Mouse (Mus musculus) hindbrain, embryonic 15.5 days (tissue): ENCODE data around the gene Tcf19. TPM values are rescaled to one million over a fixed set of nuclear protein-coding genes. Genes with fewer than 3 reads are reported as not detected.
A peak's percentile ranks its signal among the peaks of the same experiment; 100 is the strongest.

Experiments used
- ATAC-seq: fragments of 200-750 bp; cut with Nextera tagmentation; 2 replicates; pipeline ENCODE4 v1.8.0; 2017; ENCODE audit warnings: low read depth, moderate number of reproducible peaks, moderate TSS enrichment; ENCODE audit not compliant: low FRiP score
- H3K27ac ChIP-seq: fragments of 300-500 bp; sonication (generic); replicated peaks from 2 replicates; pipeline ENCODE4 v1.5.1; 2015; ENCODE audit warnings: mild to moderate bottlenecking, inconsistent platforms
- H3K27me3 ChIP-seq: fragments of 300-500 bp; sonication (generic); 2 replicates; pipeline ENCODE4 v1.6.1; 2015; ENCODE audit warnings: control low read depth, inconsistent platforms
- H3K36me3 ChIP-seq: fragments of 300-500 bp; sonication (generic); 2 replicates; pipeline ENCODE4 v1.6.1; 2015; ENCODE audit warnings: control low read depth, inconsistent platforms
- H3K4me1 ChIP-seq: fragments of 300-500 bp; sonication (generic); replicated peaks from 2 replicates; pipeline ENCODE4 v1.6.1; 2015; ENCODE audit warnings: control low read depth, inconsistent platforms
- H3K4me2 ChIP-seq: fragments of 300-500 bp; sonication (generic); 2 replicates; pipeline ENCODE4 v1.6.1; 2015; ENCODE audit warnings: moderate library complexity, mild to moderate bottlenecking, inconsistent platforms
- H3K4me3 ChIP-seq: fragments of 300-500 bp; sonication (generic); 2 replicates; pipeline ENCODE4 v1.5.1; 2015; ENCODE audit warnings: mild to moderate bottlenecking, inconsistent platforms
- H3K9ac ChIP-seq: fragments of 300-500 bp; sonication (generic); 2 replicates; pipeline ENCODE4 v1.6.1; 2015; ENCODE audit warnings: inconsistent platforms
- H3K9me3 ChIP-seq: fragments of 300-500 bp; sonication (generic); 2 replicates; pipeline ENCODE4 v1.6.1; 2016; ENCODE audit warnings: control low read depth, inconsistent platforms
- WGBS: fragments of 180-500 bp; shearing (Covaris S2); methylation state at CpG from one replicate; pipeline ENCODE4 v1.1.7; 2015; 5-methylcytosine and 5-hydroxymethylcytosine counted together
- polyA plus RNA-seq: library from polyadenylated mRNA; unstranded; fragments of >200 nt; fragmentation: Nextera tagmentation; extraction: Ambion mirVana; gene quantifications from 2 replicates; pipeline ENCODE4 v1.2.1, GENCODE M21; 2015

Gene Tcf19
- polyA plus RNA-seq, 1 experiment from 2014 or later, result 19.3 TPM

DNA sequence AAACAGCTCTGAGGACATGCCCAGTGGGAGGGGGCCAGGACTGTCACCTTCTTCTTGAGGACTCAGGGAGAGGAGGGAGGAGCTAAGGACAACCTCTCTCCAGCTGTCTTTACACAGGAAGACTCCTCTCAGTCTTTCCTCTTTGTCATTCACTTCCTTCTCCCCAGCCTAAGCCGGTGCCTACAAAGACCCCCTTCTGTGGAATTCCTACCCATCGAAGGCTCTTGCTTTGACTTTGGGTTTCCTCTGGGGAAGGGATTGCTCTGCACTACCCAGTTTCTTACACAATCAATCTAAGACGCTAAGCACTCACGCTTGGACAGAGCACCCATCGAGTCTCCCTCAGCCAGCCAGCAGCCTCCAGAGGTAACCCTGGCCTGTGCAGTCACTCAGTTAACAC, 32.0 kb upstream of the Tcf19 start:
- H3K4me3 ChIP-seq, result no peak overlapping the region
- no peaks in the 10 kb centered on the region for H3K36me3 ChIP-seq
- H3K9me3 ChIP-seq, result no peaks in the 10 kb centered on the region
- WGBS, result 17% methylated on average over 5 of the region's 5 CpGs
- no peak for ATAC-seq
- peaks cover 11% of the 10 kb centered on the region for H3K4me1 ChIP-seq
- no peak overlapping the region for H3K27ac ChIP-seq
- H3K27me3 ChIP-seq, result no peaks in the 10 kb centered on the region
- H3K9ac ChIP-seq, result no peak overlapping the region
- no peak overlapping the region for H3K4me2 ChIP-seq

DNA sequence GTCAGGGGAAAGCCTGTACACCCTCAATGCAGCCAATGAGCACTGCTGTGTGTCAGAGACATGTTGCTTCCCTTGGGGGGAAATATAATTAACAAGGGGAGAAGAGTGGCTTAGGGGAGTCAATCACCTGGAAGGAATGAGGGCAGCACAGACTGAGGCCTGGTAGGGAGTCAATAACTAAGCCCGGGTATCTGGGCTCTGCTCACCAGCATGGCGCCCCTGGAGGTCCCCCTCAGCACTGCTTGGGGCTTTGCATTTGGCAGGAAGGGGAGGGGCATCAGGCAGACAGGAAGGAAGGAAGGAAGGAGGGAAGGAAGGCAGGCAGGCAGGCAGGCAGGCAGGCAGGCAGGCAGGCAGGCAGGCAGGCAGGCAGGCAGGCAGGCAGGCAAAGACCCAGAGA, 30.8 kb upstream of the Tcf19 start:
- 45% methylated on average over 2 of the region's 2 CpGs for WGBS
- no peak overlapping the region for H3K4me3 ChIP-seq
- ATAC-seq, result no peak
- H3K27me3 ChIP-seq, result no peaks in the 10 kb centered on the region
- H3K36me3 ChIP-seq, result no peaks in the 10 kb centered on the region
- H3K27ac ChIP-seq, result no peak overlapping the region
- H3K9ac ChIP-seq, result no peak overlapping the region
- H3K4me1 ChIP-seq, result peaks cover 20% of the 10 kb centered on the region
- no peak overlapping the region for H3K4me2 ChIP-seq
- no peaks in the 10 kb centered on the region for H3K9me3 ChIP-seq

DNA sequence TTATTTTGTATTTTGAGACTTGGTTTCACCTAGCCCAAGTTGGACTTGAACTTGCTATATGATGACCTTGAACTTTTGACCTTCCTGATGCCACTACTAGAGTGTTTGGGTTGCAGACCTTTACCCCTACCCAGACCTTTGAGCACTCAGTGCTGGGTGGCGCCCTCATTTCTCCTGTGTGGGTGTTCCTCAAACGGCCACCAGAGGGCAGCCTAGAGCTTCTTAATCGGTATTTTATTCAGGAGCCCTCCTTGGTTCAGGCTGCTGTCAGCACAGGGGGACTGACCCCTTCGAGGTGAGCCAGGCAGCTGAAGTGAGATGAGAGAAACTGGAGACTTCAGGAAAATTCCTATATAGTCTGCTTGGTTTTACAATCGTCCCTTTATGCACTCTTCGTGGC, 28.1 kb upstream of the Tcf19 start:
- ATAC-seq, result peak; percentile 11; the same call in 1 of the 2 replicates
- H3K9me3 ChIP-seq, result no peaks in the 10 kb centered on the region
- no peak overlapping the region for H3K9ac ChIP-seq
- WGBS, result 31% methylated on average over 6 of the region's 6 CpGs
- H3K36me3 ChIP-seq, result no peaks in the 10 kb centered on the region
- peaks cover 18% of the 10 kb centered on the region for H3K4me1 ChIP-seq
- H3K4me3 ChIP-seq, result no peak overlapping the region
- no peaks in the 10 kb centered on the region for H3K27me3 ChIP-seq
- H3K27ac ChIP-seq, result no peak overlapping the region
- no peak overlapping the region for H3K4me2 ChIP-seq

DNA sequence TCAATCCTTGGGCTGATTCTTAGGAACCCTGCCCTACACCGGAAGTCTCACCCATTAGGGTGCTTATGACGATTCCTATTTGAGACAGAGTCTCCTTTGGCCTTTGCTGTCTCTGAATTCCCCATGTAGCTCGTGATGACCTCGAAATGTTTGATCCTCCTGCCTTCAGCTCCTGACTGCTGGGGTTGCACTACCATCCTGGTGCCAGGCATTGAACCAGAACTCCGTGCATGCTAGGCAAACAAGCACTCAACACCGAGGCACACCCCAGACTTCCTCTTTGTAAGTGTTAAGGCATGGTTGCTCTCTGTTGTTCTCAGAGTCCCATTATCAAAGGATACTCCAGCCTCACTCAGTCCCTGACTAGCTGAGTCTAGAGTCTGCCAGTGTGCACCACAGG, 27.4 kb upstream of the Tcf19 start:
- ATAC-seq, result no peak
- no peaks in the 10 kb centered on the region for H3K9me3 ChIP-seq
- no peak overlapping the region for H3K9ac ChIP-seq
- no peak overlapping the region for H3K4me3 ChIP-seq
- H3K4me1 ChIP-seq, result peaks cover 13% of the 10 kb centered on the region
- no peaks in the 10 kb centered on the region for H3K36me3 ChIP-seq
- no peaks in the 10 kb centered on the region for H3K27me3 ChIP-seq
- no peak overlapping the region for H3K27ac ChIP-seq
- no peak overlapping the region for H3K4me2 ChIP-seq
- WGBS, result 73% methylated on average over 6 of the region's 6 CpGs

DNA sequence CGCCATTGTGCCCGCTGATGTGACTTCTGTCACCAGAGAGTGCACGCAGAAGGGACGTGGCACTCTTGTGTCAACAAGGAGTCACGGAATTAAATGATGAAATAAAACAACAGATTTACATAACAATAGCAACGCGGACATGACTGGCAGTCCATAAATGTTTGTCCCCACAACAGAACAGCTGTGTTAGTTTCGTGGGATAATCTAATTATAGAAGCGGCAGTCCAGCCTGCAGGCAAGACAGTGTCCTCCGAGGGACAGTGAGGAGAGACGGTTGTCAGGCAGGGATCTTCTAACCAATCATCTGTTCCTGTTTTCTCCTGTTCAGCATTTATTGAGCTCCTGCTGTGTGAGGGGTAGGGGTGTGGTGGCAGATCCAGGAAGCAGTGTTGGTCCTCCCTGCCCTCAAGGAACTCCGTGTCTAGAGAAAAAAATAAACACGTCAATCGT, 26.8 kb upstream of the Tcf19 start:
- Histone ChIP-seq H3K27me3 (no peaks in the 10 kb centered on the region), H3K9ac (no peak overlapping the region), H3K4me3 (no peak overlapping the region), H3K4me2 (peak overlapping the region; percentile 23), H3K36me3 (no peaks in the 10 kb centered on the region), H3K27ac (0 out of 2 replicates have a peak overlapping the region, but pooled peaks have one; percentile 20), H3K4me1 (peaks cover 13% of the 10 kb centered on the region), H3K9me3 (no peaks in the 10 kb centered on the region)
- ATAC-seq, result no peak
- 11% methylated on average over 14 of the region's 14 CpGs for WGBS

DNA sequence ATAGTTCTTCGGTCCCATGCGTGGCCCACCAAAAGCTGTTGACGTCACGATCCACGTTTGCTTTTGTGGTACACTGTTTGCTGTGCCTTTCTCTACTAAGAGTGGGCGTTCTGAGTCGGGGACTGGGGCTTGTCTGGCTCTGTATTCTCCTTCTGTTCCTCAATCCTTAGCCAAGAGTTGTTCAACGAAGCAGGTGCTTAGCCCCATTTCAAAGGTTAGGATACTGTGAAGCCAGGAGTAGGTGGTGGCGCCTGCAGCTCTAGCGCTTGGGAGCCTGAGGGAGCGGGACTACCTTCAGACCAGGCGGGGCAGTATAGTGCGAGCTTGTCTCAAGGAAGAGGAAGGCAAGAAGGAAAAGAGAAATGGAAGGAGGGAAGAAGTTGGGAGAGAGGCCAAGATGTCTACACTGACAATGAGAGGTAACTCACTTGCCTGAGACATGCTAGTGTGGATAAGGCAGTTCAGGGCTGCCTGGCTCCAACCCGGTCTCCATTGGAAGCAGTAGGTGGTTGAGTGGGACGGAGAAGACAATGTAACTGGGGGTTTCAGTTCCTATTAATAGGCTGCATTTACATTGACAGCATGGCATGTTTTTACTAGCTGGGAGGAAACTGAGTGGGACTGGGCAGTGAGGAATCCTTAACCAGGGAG, 26.3 kb upstream of the Tcf19 start:
- Histone ChIP-seq H3K9ac (no peak overlapping the region), H3K4me1 (peaks cover 13% of the 10 kb centered on the region), H3K36me3 (no peaks in the 10 kb centered on the region), H3K27ac (0 out of 2 replicates have a peak overlapping the region, but pooled peaks have one; percentile 20), H3K4me2 (peak overlapping the region; percentile 23), H3K27me3 (no peaks in the 10 kb centered on the region), H3K9me3 (no peaks in the 10 kb centered on the region), H3K4me3 (no peak overlapping the region)
- ATAC-seq, result no peak
- WGBS, result 71% methylated on average over 15 of the region's 15 CpGs

DNA sequence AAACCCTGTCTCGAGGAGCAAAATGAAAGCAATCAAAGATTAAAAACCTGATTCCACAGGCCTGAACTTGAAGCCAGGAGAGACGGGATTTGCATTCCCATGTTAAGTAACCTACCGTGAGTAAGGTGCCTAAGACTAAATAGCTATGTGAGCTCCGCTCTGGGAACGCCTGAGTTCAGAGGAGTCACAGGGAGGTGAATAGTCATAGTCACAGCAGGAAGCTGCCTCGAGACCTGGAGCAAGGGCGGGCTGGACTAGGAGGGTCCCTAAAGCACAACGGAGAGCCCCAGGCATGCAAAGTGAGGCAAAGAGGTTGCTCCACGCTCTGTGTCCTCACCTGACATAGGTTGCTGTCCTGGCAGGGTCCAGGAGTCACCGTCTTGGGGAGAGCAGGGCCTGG, 22.9 kb upstream of the Tcf19 start:
- ATAC-seq, result no peak

DNA sequence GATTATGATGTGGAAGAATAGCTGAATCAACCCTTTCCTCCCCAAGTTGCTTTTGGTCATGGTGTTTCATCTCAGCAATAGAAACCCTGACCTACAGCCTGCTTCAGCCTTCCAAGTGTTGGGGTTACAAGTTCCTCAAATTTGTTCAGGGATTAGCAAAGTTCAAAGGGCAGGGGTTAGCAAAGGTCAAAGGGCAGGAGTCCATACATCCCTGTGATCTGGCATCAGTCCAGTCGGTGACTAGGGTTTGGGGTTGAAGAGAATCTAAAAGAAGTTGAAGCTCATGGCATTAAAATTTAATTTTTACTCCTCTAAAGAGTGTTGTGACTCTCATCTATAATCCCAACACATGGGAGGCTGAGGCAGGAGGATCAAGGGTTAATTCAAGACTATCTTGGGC, 21.9 kb upstream of the Tcf19 start:
- no peak overlapping the region for H3K4me3 ChIP-seq

More for the DNA sequence above, 22.9 kb upstream of the Tcf19 start:
- Histone ChIP-seq H3K27me3 (no peaks in the 10 kb centered on the region), H3K27ac (no peak overlapping the region), H3K9ac (no peak overlapping the region), H3K4me2 (no peak overlapping the region), H3K36me3 (no peaks in the 10 kb centered on the region), H3K9me3 (no peaks in the 10 kb centered on the region), H3K4me1 (peaks cover 13% of the 10 kb centered on the region), H3K4me3 (no peak overlapping the region)
- 59% methylated on average over 10 of the region's 10 CpGs for WGBS

DNA sequence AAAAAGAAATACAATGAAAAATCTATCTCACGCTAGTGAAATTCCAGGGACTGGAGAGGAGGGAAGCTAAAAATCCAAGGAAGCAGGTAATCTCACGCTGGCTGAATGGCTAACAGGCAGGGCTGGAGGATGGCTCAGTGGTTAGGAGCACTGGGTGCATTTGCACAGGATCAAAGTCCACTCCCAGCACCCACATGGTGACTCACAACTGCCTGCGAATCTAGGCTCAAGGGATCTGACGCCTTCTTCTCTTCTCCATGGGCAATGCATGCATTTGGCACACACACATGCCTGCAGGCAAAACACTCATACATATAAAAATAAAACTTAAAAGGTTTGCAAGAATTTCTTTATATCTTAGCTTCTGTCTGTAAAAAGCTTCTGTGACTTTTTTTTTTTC, 20.8 kb upstream of the Tcf19 start:
- WGBS, result 90% methylated on average over 4 of the region's 4 CpGs
- no peak overlapping the region for H3K4me2 ChIP-seq

More for the DNA sequence above, 21.9 kb upstream of the Tcf19 start:
- ATAC-seq, result no peak
- Histone ChIP-seq H3K9ac (no peak overlapping the region), H3K4me2 (no peak overlapping the region), H3K36me3 (no peaks in the 10 kb centered on the region), H3K4me1 (peaks cover 8% of the 10 kb centered on the region), H3K27me3 (no peaks in the 10 kb centered on the region), H3K27ac (no peak overlapping the region), H3K9me3 (no peaks in the 10 kb centered on the region)
- WGBS, result 89% methylated on average over 1 of the region's 1 CpGs

DNA sequence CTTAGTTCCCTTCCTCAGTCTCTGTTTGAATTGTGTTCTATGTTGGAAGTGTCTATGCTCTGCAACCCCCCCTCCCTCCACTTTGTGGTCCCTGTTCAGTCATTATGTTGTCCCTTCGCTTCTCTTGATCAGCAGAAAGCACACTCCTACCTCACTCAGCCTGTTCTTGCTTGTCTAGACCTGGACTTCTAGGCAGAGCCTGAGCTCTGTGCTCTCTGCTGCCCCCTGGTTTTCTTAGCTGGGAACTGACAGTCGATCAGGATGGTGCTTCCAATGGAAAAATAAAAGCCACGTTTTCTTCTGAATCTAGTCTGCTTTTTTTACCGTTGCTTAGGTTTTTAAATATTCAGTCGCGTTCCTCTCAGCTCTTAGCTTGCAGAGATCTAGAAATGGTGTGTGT, 17.7 kb upstream of the Tcf19 start:
- ATAC-seq, result peak; percentile 71; the same call in 1 of the 2 replicates
- Histone ChIP-seq H3K27ac (no peak overlapping the region), H3K36me3 (no peaks in the 10 kb centered on the region), H3K9ac (no peak overlapping the region), H3K4me1 (peaks cover 7% of the 10 kb centered on the region; the same call in 1 of the 2 replicates), H3K4me2 (no peak overlapping the region), H3K27me3 (no peaks in the 10 kb centered on the region), H3K9me3 (no peaks in the 10 kb centered on the region), H3K4me3 (no peak overlapping the region)
- 14% methylated on average over 6 of the region's 6 CpGs for WGBS

More for the DNA sequence above, 20.8 kb upstream of the Tcf19 start:
- Histone ChIP-seq H3K36me3 (no peaks in the 10 kb centered on the region), H3K27me3 (no peaks in the 10 kb centered on the region), H3K9ac (no peak overlapping the region), H3K4me3 (no peak overlapping the region), H3K4me1 (no peaks in the 10 kb centered on the region), H3K27ac (no peak overlapping the region), H3K9me3 (no peaks in the 10 kb centered on the region)
- no peak for ATAC-seq

DNA sequence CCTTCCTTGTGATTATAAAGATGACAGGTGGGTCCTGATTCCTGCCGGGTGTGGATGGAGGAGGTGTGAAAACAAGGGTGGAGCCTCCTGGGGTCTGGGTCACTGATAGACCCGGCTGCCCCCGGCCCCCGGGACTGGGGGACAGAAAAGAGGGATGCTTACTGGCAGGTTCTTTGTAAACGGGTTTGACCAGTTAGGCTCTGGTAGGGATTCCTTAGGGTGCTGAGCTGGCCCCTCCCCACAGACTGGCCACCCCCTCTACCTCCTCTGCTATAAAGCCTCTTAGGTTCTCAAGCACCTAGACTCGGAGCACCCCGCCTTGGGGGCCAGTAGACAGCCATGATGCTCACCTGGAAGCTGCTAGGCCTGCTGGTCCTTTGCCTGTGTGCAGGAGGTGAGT, 16.3 kb upstream of the Tcf19 start, which contains the start of gene Psors1c2:
Gene Psors1c2, plus strand, starts transcription at position 301 of the 400 bp plus-strand sequence.
- Histone ChIP-seq H3K9me3 (no peaks in the 10 kb centered on the region), H3K27me3 (no peaks in the 10 kb centered on the region), H3K4me1 (peaks cover 7% of the 10 kb centered on the region; the same call in 1 of the 2 replicates), H3K36me3 (no peaks in the 10 kb centered on the region), H3K4me2 (no peak within 1 kb of the TSS), H3K4me3 (no peak within 1 kb of the TSS), H3K27ac (no peak within 1 kb of the TSS), H3K9ac (no peak within 1 kb of the TSS)
- ATAC-seq, result no peak
- WGBS, result 59% methylated on average over 7 of the region's 7 CpGs

DNA sequence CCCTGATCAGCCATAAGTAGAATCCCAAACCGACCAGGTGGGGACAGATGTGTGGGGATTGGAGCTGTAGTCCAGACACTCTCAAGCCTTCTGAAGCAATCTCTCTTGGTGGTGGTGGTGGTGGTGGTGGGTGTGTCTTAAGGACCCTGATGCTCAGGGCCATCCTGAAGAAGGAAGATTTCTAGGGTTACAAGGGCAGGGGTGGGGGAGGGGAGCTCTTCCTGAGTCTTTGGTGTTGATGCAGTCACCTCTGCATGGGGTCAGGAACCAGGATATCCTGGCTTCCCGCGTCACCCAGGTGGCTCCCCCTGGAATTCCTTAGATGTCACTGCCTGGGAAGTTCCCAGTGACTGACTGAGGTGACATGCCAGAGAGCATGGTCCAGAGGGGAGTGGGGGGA, 15.7 kb upstream of the Tcf19 start:
- no peak for ATAC-seq
- no peaks in the 10 kb centered on the region for H3K27me3 ChIP-seq
- H3K9me3 ChIP-seq, result no peaks in the 10 kb centered on the region
- no peak overlapping the region for H3K4me2 ChIP-seq
- peaks cover 7% of the 10 kb centered on the region; the same call in 1 of the 2 replicates for H3K4me1 ChIP-seq
- no peaks in the 10 kb centered on the region for H3K36me3 ChIP-seq
- H3K4me3 ChIP-seq, result no peak overlapping the region
- 19% methylated on average over 3 of the region's 3 CpGs for WGBS
- H3K27ac ChIP-seq, result no peak overlapping the region
- H3K9ac ChIP-seq, result no peak overlapping the region

DNA sequence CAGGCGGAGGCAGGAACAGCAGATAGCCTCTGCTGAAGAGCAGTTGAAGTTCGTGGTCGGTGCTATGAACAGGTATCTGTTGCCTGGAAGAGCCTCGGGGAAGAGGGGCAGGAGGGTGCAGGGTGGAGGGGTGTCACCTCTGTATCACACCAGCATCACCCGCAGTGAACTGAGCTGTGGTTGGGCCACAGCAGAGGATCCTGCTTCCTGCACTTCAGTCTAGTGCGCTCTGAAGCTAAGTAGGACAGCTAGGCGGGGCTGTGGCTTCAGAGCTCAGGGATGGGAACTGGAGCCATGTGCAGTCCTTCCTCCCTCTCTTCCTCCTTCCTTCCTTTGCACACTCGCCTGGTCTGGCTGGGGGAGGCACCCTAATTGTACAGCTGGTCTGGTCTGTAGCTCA, 10.0 kb upstream of the Tcf19 start:
- no peaks in the 10 kb centered on the region for H3K27me3 ChIP-seq
- H3K27ac ChIP-seq, result no peak overlapping the region
- peaks cover 7% of the 10 kb centered on the region; the same call in 1 of the 2 replicates for H3K4me1 ChIP-seq
- no peak overlapping the region for H3K4me3 ChIP-seq
- ATAC-seq, result no peak
- H3K36me3 ChIP-seq, result no peaks in the 10 kb centered on the region
- H3K9ac ChIP-seq, result no peak overlapping the region
- WGBS, result 78% methylated on average over 8 of the region's 8 CpGs
- H3K9me3 ChIP-seq, result no peaks in the 10 kb centered on the region
- no peak overlapping the region for H3K4me2 ChIP-seq
